Mouse (Mus musculus) kidney, postnatal 14 days (tissue): ENCODE data around the gene Dbx1.

ENCODE experiments used
- DNase-seq: peaks from one replicate; pipeline ENCODE4 v3.0.0; 2022; ENCODE audit warnings: mixed read lengths

Gene Dbx1

DNA sequence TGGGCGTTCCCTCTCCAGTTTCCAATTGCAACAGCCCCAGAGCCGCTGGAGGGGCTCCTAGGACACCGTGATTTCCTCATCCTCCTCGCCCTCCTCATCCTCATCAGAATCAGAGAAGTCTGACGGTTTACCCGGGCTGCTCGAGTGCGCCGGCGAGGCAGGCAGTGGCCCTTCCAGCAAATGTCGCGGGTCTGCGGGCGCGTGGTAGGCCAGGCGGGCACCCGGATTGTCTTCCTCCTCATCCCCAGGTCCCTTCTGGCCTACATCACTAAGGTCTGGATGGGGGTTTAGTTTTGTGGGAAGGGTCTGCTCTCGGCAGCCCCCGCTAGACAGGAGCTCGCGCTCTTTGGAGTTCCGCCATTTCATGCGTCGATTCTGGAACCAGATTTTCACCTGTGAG lies 4.3 kb downstream of the Dbx1 start:
- DNase-seq: no peak

GRCm38 (mm10) chr7:49631885-49632284 lies 4.8 kb downstream of the Dbx1 start:
- DNase-seq: no peak

GRCm38 (mm10) chr7:49620160-49620559 lies 16.5 kb downstream of the Dbx1 start:
- DNase-seq: no peak

DNA sequence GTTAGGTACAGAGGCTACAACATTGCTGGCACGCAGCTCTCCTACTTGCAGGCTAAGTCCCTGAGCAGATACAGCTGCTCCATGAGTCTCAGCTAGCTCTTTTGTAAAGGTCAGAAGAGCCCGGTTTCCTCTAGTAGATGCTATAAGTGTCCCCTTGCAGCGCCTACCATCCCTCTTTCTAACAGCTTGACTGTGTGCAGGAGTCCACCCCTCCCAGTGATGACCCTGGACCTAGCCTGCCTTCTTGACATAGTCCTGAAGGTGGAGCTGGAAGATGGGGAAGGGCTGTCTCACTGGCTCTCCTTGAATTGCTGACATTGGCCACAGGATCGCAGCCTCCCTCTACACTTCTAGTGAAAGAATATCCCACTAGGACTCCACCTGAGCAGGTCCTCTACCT lies 19.6 kb downstream of the Dbx1 start:
- no peak for DNase-seq

DNA sequence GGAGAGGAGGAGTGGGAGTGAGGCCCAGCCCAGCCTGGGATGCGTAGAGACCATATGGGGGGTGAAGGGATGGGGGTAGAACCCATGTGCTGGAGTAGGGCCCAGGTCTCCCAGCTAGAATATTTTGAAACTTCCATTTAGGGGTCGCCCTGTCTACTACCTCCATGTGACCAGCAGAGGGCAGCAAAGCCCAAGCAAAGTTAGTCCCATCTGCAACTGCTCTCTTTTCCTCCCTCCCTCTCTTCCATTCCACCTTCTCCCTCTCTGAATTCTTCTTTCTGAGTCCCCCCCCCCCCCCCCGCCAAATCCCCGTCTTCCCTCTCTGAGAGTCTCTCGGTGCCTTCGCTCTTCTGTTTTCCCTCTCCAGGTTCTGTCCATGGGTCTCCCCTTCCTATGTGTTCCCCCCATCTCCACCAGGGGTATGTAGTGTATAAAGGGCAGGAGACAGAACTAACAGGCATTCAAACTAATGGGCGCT lies 20.4 kb downstream of the Dbx1 start:
- peak; percentile 68 for DNase-seq

DNA sequence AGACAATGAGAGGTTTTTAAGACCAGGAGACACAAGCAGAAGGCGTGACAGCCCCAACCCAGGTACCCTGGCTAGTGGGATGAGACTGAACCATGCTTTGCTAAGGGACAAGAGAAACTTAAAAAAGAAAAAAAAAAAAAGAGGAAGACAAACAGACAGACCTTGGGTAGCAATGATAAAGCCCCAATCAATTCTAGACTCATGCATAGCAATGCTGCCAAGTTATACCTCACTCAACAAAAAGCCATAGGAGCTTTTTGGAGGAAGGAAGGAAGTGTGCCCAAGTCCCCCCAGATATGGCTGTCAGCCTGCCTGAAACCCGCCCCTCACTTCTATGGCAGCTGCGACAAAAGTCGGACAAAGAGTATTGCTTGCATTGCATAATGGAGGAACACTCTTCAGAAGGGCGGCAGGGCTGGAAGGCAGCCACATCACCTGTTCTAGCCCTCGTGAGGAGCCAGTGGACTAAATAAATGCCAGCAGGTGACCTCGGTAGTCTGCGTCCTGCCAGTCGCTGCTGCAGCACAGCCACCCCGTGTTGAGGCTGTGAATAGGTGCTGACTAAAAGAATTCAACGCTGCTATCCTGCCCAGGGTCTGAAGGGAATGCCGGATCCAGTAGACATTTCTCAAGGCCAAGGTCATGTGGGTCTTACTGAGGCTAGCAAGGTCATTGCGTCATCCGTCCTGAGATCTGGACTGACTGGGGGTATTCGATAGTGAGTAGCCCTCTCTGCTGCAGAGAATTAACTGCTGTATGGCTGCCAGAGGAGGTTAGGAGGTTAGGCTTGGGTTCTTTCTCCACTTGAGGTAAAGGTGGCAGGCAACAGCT lies 31.5 kb downstream of the Dbx1 start:
- no peak for DNase-seq

DNA sequence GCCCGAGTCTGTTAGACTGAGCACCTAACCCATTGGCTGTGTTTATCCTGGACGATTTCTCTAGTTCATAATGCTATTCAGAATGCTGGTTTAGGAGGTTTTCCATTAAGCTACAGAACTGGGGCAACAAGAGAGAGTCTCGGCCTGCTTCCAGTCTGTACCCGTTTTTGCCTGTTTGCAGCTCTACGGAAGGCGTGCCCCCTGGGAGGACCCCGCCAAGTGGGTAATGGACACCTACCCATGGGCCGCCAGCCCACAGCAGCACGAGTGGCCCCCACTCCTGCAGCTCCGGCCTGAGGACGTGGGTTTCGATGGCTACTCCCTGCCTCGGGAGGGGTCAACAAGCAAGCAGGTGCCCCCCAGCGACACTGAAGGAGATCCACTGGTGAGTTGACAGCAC lies 32.4 kb downstream of the Dbx1 start:
- DNase-seq: no peak

DNA sequence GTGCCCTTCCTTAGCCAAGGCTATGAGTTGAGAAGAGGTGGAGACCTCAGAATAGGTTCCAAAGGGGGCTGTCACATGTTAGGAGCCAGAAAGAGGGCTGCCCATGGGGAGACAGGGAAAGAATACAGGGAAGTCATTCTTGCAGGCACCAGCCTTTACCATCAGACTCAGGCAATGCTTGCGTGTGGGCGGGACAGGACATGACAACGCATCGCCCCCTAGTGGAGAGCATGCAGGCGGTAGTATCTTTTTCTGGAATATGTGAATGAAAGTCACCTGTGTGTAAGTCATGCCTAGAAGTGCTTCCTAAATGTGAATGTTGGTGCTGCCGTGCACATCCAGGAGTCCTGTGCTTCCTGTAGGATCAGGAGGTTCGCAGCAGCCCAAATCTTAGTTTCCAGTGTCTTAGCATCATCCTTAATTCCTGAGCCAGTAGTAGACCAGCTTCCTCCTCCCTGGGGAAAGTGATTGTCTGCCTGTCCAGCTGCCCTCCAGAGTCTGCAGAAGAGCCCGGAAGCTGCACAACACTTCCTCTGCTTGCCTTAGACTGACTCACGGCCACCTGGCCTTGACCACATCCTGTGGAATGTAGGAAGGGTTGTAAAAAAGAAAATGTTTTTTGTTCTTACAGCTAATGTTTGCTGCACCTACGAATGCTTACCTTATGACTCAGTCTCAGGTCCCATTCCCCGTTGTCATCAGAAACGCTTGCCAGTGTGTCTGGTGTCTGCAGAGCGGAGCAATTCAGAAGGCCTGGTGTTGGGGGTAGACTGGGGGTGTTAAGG lies 35.3 kb downstream of the Dbx1 start:
- peak; percentile 73 for DNase-seq

- DNase-seq: no peak
Measured at GRCm38 (mm10) chr7:49599950-49600349, 36.7 kb downstream of the Dbx1 start.

DNA sequence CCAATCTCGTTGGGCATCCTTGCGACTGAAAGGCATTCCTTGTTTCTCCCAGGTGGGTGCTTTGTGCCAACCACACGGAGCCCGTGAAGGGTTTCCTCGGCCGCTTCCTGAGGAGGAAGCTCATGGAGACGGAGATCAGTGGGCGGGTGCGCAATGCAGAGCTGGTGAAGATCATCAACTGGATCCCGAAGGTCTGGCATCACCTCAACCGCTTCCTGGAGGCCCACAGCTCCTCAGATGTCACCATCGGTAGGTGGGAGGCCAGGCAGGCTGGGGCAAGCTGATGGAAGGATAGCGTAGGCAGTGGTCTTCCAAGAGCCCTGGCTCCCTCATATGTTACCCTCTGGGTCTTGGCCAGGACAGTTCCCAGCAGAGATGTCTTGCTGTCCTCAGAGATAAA lies 38.4 kb downstream of the Dbx1 start:
- DNase-seq: no peak

DNA sequence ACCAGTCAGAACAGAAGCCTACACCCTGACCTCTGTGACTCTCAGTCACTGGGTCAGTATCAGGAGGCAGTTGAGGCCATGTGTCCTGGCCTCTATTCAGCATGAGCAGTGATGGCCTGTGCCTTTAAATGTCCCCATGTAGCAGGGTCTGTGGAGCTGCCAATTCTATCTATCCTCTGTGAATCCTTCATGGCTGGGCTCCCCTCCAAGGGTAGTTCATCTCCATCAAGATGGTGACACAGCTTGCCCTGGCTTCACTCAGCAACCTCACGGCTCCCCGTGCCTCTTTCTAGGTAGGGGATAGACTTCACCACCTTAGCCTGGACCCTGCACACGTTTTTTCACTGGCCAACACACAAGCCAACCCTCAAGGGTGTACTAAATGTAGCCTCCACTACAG lies 38.9 kb downstream of the Dbx1 start:
- DNase-seq: no peak

- DNase-seq: no peak
Measured at GRCm38 (mm10) chr7:49589635-49590034, 47.0 kb downstream of the Dbx1 start.

DNA sequence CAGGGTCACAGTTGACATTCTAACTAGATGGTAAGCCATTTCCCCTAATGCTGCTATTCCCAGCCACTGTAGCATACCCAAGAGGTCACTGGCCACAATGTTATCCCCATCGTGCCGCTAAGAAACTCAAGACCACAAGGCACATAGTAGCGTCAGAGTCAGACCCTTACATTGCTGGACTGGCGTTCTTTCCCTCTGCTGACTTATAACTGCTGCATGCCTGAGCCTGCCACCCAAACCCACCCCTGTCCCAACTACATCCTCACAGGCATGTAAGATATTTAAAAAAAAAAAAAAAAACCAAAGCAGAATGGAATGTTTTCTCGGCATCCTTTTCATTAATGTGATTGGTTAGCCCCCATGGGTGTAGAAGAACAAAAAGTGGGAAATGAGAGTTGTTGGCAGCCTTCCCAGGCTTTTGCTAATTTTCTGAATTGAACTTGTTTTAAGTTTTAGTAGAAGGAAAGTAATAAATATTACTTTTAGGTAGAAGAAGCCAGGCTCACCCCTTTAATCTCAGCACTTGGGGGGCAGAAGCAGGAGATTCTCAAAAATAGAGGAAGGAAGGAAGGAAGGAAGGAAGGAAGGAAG lies 50.0 kb downstream of the Dbx1 start:
- no peak for DNase-seq

GRCm38 (mm10) chr7:49583176-49583575 lies 53.5 kb downstream of the Dbx1 start:
- no peak for DNase-seq

GRCm38 (mm10) chr7:49582551-49582950 lies 54.1 kb downstream of the Dbx1 start:
- DNase-seq: peak; percentile 12

GRCm38 (mm10) chr7:49581951-49582350 lies 54.7 kb downstream of the Dbx1 start:
- DNase-seq: no peak
